Mouse (Mus musculus): ENCODE results near the gene Lonrf2.

- TF ChIP-seq CTCF (IDR thresholded peaks at IDR 0.05; ENCODE audit: low read depth, low read length) (no peak), POLR2A (IDR thresholded peaks at IDR 0.05; ENCODE audit: extremely low read depth, insufficient read depth, low read length) (no peak)
These were observed 49.4 kb upstream of the Lonrf2 start for GRCm38 (mm10) chr1:38885956-38886355.
